Mouse (Mus musculus) ES-Bruce4 (cell line): ENCODE results near the gene Tsr1. TPM values are rescaled to one million over a fixed set of nuclear protein-coding genes. Genes with fewer than 3 reads are reported as not detected.

Source experiments
- H3K27ac ChIP-seq: 2 replicates; pipeline ENCODE4 v1.5.1; 2012; ENCODE audit warnings: low read length, inconsistent platforms; ENCODE audit not compliant: insufficient read depth
- H3K27me3 ChIP-seq: 2 replicates; pipeline ENCODE4 v1.6.1; 2012; ENCODE audit warnings: mild to moderate bottlenecking, low read length, inconsistent platforms; ENCODE audit not compliant: control insufficient read depth, poor library complexity, insufficient read depth, severe bottlenecking
- H3K36me3 ChIP-seq: 2 replicates; pipeline ENCODE4 v1.6.1; 2012; ENCODE audit warnings: inconsistent platforms, mild to moderate bottlenecking, low read length, moderate library complexity; ENCODE audit not compliant: control insufficient read depth, poor library complexity, insufficient read depth, severe bottlenecking
- H3K4me1 ChIP-seq: one replicate; pipeline ENCODE4 v1.8.1; 2011; ENCODE audit warnings: low read length; ENCODE audit not compliant: control insufficient read depth, insufficient read depth
- H3K4me3 ChIP-seq: 2 replicates; pipeline ENCODE4 v1.5.1; 2011; ENCODE audit warnings: low read depth, mild to moderate bottlenecking, low read length
- H3K9ac ChIP-seq: 2 replicates; pipeline ENCODE4 v1.6.1; 2012; ENCODE audit warnings: low read depth, mild to moderate bottlenecking, inconsistent platforms; ENCODE audit not compliant: poor library complexity, severe bottlenecking
- H3K9me3 ChIP-seq: replicated peaks from 2 replicates; pipeline ENCODE4 v1.6.1; 2012; ENCODE audit warnings: mild to moderate bottlenecking, low read length, inconsistent platforms; ENCODE audit not compliant: control insufficient read depth, poor library complexity, insufficient read depth, severe bottlenecking
- CTCF ChIP-seq: IDR thresholded peaks from one replicate; pipeline ENCODE4 v1.8.1; 2011; ENCODE audit warnings: low read depth, low read length
- EP300 ChIP-seq: IDR thresholded peaks from 2 replicates; pipeline ENCODE4 v1.6.1; 2011; ENCODE audit warnings: low read depth, low read length; ENCODE audit not compliant: insufficient read depth
- POLR2A ChIP-seq: IDR thresholded peaks from one replicate; pipeline ENCODE4 v1.8.1; 2011; ENCODE audit warnings: low read length; ENCODE audit not compliant: insufficient read depth
- polyA plus RNA-seq: library from polyadenylated mRNA; stranded (reverse); fragments of >200 nt; gene quantifications from 2 replicates; pipeline ENCODE4 v1.2.4, GENCODE M21; 2011; ENCODE audit warnings: low read depth; ENCODE audit not compliant: missing spikeins, insufficient read depth, insufficient read length

Gene Tsr1
- polyA plus RNA-seq = 100 and 105 TPM in 2 replicates

- TF ChIP-seq EP300 (no peak), POLR2A (peak; percentile 79)
- Histone ChIP-seq H3K36me3 (peaks cover 35% of the 10 kb centered on the region), H3K4me3 (peak within 1 kb of the TSS; percentile 90), H3K9ac (peak within 1 kb of the TSS; percentile 75), H3K4me1 (no peaks in the 10 kb centered on the region), H3K9me3 (no peaks in the 10 kb centered on the region), H3K27ac (peak within 1 kb of the TSS; percentile 48), H3K27me3 (no peaks in the 10 kb centered on the region)
Measured at GRCm38 (mm10) chr11:74897678-74898516, at the start of gene Tsr1. Gene Tsr1, plus strand, starts transcription at chr11:74898071.

- TF ChIP-seq EP300 (no peak), CTCF (no peak), POLR2A (no peak)
Measured at GRCm38 (mm10) chr11:74850998-74851661, 46.7 kb upstream of the Tsr1 start.

GRCm38 (mm10) chr11:74857756-74858155 is 40.1 kb upstream of the Tsr1 start:
- Histone ChIP-seq H3K9ac (no peak overlapping the region), H3K4me3 (peak overlapping the region; percentile 17; the same call in 1 of the 2 replicates), H3K27ac (no peak overlapping the region), H3K4me1 (peaks cover 2% of the 10 kb centered on the region), H3K36me3 (no peaks in the 10 kb centered on the region), H3K9me3 (no peaks in the 10 kb centered on the region), H3K27me3 (no peaks in the 10 kb centered on the region)
- TF ChIP-seq CTCF = no peak
- TF ChIP-seq POLR2A = no peak
- TF ChIP-seq EP300 = no peak

More at GRCm38 (mm10) chr11:74850998-74851661, 46.7 kb upstream of the Tsr1 start:
- Histone ChIP-seq H3K4me3 (no peak overlapping the region), H3K9ac (no peak overlapping the region), H3K27ac (no peak overlapping the region), H3K9me3 (no peaks in the 10 kb centered on the region), H3K27me3 (no peaks in the 10 kb centered on the region), H3K36me3 (no peaks in the 10 kb centered on the region), H3K4me1 (no peaks in the 10 kb centered on the region)

GRCm38 (mm10) chr11:74862129-74862528 is 35.7 kb upstream of the Tsr1 start:
- Histone ChIP-seq H3K27me3 (no peaks in the 10 kb centered on the region), H3K9me3 (no peaks in the 10 kb centered on the region), H3K4me3 (no peak overlapping the region), H3K4me1 (peaks cover 2% of the 10 kb centered on the region), H3K36me3 (no peaks in the 10 kb centered on the region), H3K9ac (no peak overlapping the region), H3K27ac (no peak overlapping the region)
- no peak for TF ChIP-seq EP300
- TF ChIP-seq POLR2A = no peak
- no peak for TF ChIP-seq CTCF

- Histone ChIP-seq H3K36me3 (no peaks in the 10 kb centered on the region), H3K9ac (no peak overlapping the region), H3K4me1 (no peaks in the 10 kb centered on the region), H3K4me3 (no peak overlapping the region), H3K27me3 (no peaks in the 10 kb centered on the region), H3K9me3 (no peaks in the 10 kb centered on the region), H3K27ac (no peak overlapping the region)
- TF ChIP-seq POLR2A (no peak), CTCF (peak; percentile 62)
Measured at GRCm38 (mm10) chr11:74863471-74863870, 34.4 kb upstream of the Tsr1 start.

GRCm38 (mm10) chr11:74864421-74864820 is 33.5 kb upstream of the Tsr1 start:
- no peak overlapping the region for H3K27ac ChIP-seq
- H3K36me3 ChIP-seq = no peaks in the 10 kb centered on the region
- H3K9me3 ChIP-seq = no peaks in the 10 kb centered on the region
- no peak overlapping the region for H3K4me3 ChIP-seq
- H3K9ac ChIP-seq = no peak overlapping the region
- H3K27me3 ChIP-seq = no peaks in the 10 kb centered on the region
- TF ChIP-seq CTCF (no peak), EP300 (no peak), POLR2A (no peak)
- no peaks in the 10 kb centered on the region for H3K4me1 ChIP-seq
